Mouse (Mus musculus) neural tube, embryonic 13.5 days (tissue): Measurements from ENCODE around the gene Fermt2. TPM values are rescaled to one million over a fixed set of nuclear protein-coding genes. Genes with fewer than 3 reads are reported as not detected.
A peak's percentile ranks its signal among the peaks of the same experiment; 100 is the strongest.

Experiments used
- ATAC-seq: fragments of 200-750 bp; cut with Nextera tagmentation; 2 replicates; pipeline ENCODE4 v1.8.0; 2017; ENCODE audit warnings: low read depth, mild to moderate bottlenecking, moderate TSS enrichment, moderate library complexity
- H3K27ac ChIP-seq: fragments of 300-500 bp; sonication (generic); replicated peaks from 2 replicates; pipeline ENCODE4 v1.5.1; 2015; ENCODE audit warnings: moderate library complexity, mild to moderate bottlenecking, inconsistent platforms
- H3K27me3 ChIP-seq: fragments of 300-500 bp; sonication (generic); 2 replicates; pipeline ENCODE4 v1.6.1; 2015; ENCODE audit warnings: mild to moderate bottlenecking, inconsistent platforms
- H3K36me3 ChIP-seq: fragments of 300-500 bp; sonication (generic); 2 replicates; pipeline ENCODE4 v1.6.1; 2015; ENCODE audit warnings: mild to moderate bottlenecking, inconsistent platforms
- H3K4me1 ChIP-seq: fragments of 300-500 bp; sonication (generic); replicated peaks from 2 replicates; pipeline ENCODE4 v1.6.1; 2015; ENCODE audit warnings: inconsistent platforms
- H3K4me2 ChIP-seq: fragments of 300-500 bp; sonication (generic); 2 replicates; pipeline ENCODE4 v1.6.1; 2015; ENCODE audit warnings: inconsistent platforms, mild to moderate bottlenecking, moderate library complexity
- H3K4me3 ChIP-seq: fragments of 300-500 bp; sonication (generic); 2 replicates; pipeline ENCODE4 v1.5.1; 2015; ENCODE audit warnings: mild to moderate bottlenecking, inconsistent platforms
- H3K9ac ChIP-seq: fragments of 300-500 bp; sonication (generic); 2 replicates; pipeline ENCODE4 v1.6.1; 2015; ENCODE audit warnings: moderate library complexity, mild to moderate bottlenecking, inconsistent platforms
- H3K9me3 ChIP-seq: fragments of 300-500 bp; sonication (generic); 2 replicates; pipeline ENCODE4 v1.6.1; 2016; ENCODE audit warnings: inconsistent platforms
- WGBS: fragments of 180-500 bp; shearing (Covaris S2); methylation state at CpG from one replicate; pipeline ENCODE4 v1.1.7; 2015; 5-methylcytosine and 5-hydroxymethylcytosine counted together
- polyA plus RNA-seq: library from polyadenylated mRNA; unstranded; fragments of >200 nt; fragmentation: Nextera tagmentation; extraction: Ambion mirVana; gene quantifications from 2 replicates; pipeline ENCODE4 v1.2.1, GENCODE M21; 2015

The Fermt2 gene
- polyA plus RNA-seq, 1 experiment from 2014 or later: 85.0 TPM

GRCm38 (mm10) chr14:45550010-45550647 lies 20.2 kb upstream of the Fermt2 start:
- Histone ChIP-seq H3K4me2 (no peak overlapping the region), H3K4me1 (no peaks in the 10 kb centered on the region; the same call in 1 of the 2 replicates), H3K4me3 (no peak overlapping the region), H3K27me3 (no peaks in the 10 kb centered on the region), H3K36me3 (no peaks in the 10 kb centered on the region), H3K27ac (no peak overlapping the region), H3K9me3 (no peaks in the 10 kb centered on the region), H3K9ac (no peak overlapping the region)
- no peak for ATAC-seq
- 79% methylated on average over 13 of the region's 13 CpGs for WGBS

GRCm38 (mm10) chr14:45548118-45548517 lies 18.2 kb upstream of the Fermt2 start:
- H3K36me3 ChIP-seq: no peaks in the 10 kb centered on the region
- H3K9ac ChIP-seq: no peak overlapping the region
- no peaks in the 10 kb centered on the region for H3K9me3 ChIP-seq
- no peak for ATAC-seq
- no peak overlapping the region for H3K4me2 ChIP-seq
- H3K27ac ChIP-seq: no peak overlapping the region
- no peaks in the 10 kb centered on the region for H3K27me3 ChIP-seq
- WGBS: 79% methylated on average over 3 of the region's 3 CpGs
- no peak overlapping the region for H3K4me3 ChIP-seq
- no peaks in the 10 kb centered on the region for H3K4me1 ChIP-seq

- Histone ChIP-seq H3K36me3 (no peaks in the 10 kb centered on the region), H3K9me3 (no peaks in the 10 kb centered on the region), H3K4me3 (no peak overlapping the region), H3K9ac (no peak overlapping the region), H3K4me2 (no peak overlapping the region), H3K27ac (no peak overlapping the region), H3K4me1 (0 out of 2 replicates have a peak, but pooled peaks cover 3% of the 10 kb centered on the region), H3K27me3 (no peaks in the 10 kb centered on the region)
- ATAC-seq: no peak
- WGBS: 88% methylated on average over 7 of the region's 7 CpGs
Measured at GRCm38 (mm10) chr14:45544905-45545304, 15.0 kb upstream of the Fermt2 start.

GRCm38 (mm10) chr14:45544026-45544425 lies 14.1 kb upstream of the Fermt2 start:
- H3K9me3 ChIP-seq: no peaks in the 10 kb centered on the region
- no peak overlapping the region for H3K27ac ChIP-seq
- H3K4me1 ChIP-seq: 0 out of 2 replicates have a peak, but pooled peaks cover 4% of the 10 kb centered on the region
- H3K9ac ChIP-seq: no peak overlapping the region
- H3K27me3 ChIP-seq: no peaks in the 10 kb centered on the region
- 70% methylated on average over 5 of the region's 6 CpGs for WGBS
- H3K36me3 ChIP-seq: no peaks in the 10 kb centered on the region
- no peak overlapping the region for H3K4me2 ChIP-seq
- no peak for ATAC-seq
- no peak overlapping the region for H3K4me3 ChIP-seq

GRCm38 (mm10) chr14:45539659-45540468 lies 9.9 kb upstream of the Fermt2 start:
- peak; percentile 73; the same call in 1 of the 2 replicates for ATAC-seq
- 0 out of 2 replicates have a peak, but pooled peaks cover 4% of the 10 kb centered on the region for H3K4me1 ChIP-seq
- no peak overlapping the region for H3K9ac ChIP-seq
- no peaks in the 10 kb centered on the region for H3K27me3 ChIP-seq
- no peak overlapping the region for H3K4me3 ChIP-seq
- WGBS: 38% methylated on average over 12 of the region's 12 CpGs
- no peaks in the 10 kb centered on the region for H3K9me3 ChIP-seq
- H3K36me3 ChIP-seq: no peaks in the 10 kb centered on the region
- no peak overlapping the region for H3K4me2 ChIP-seq
- H3K27ac ChIP-seq: peak overlapping the region; percentile 54

GRCm38 (mm10) chr14:45530364-45531345 lies 737 bp upstream of the Fermt2 start:
- Histone ChIP-seq H3K9me3 (no peaks in the 10 kb centered on the region), H3K4me2 (peak overlapping the region; percentile 74), H3K36me3 (no peaks in the 10 kb centered on the region), H3K4me3 (peak overlapping the region; percentile 74), H3K4me1 (peaks cover 37% of the 10 kb centered on the region), H3K27me3 (no peaks in the 10 kb centered on the region), H3K9ac (peak overlapping the region; percentile 84), H3K27ac (peak overlapping the region; percentile 94)
- ATAC-seq: peak; percentile 32
- WGBS: under 1% methylated on average over 37 of the region's 37 CpGs

- Histone ChIP-seq H3K9me3 (no peaks in the 10 kb centered on the region), H3K27me3 (no peaks in the 10 kb centered on the region), H3K36me3 (no peaks in the 10 kb centered on the region), H3K9ac (peak overlapping the region; percentile 84), H3K4me2 (peak overlapping the region; percentile 74), H3K4me1 (peaks cover 43% of the 10 kb centered on the region), H3K27ac (peak overlapping the region; percentile 94), H3K4me3 (peak overlapping the region; percentile 74)
- ATAC-seq: 0 out of 2 replicates have a peak, but pooled peaks have one; percentile 7
- WGBS: under 1% methylated on average over 13 of the region's 13 CpGs
Measured at GRCm38 (mm10) chr14:45528861-45529260, 1.1 kb downstream of the Fermt2 start.

GRCm38 (mm10) chr14:45515771-45516170 lies 14.1 kb downstream of the Fermt2 start:
- Histone ChIP-seq H3K4me3 (no peak overlapping the region), H3K4me1 (peaks cover 15% of the 10 kb centered on the region), H3K27ac (no peak overlapping the region), H3K4me2 (no peak overlapping the region), H3K9ac (no peak overlapping the region), H3K36me3 (peaks cover 3% of the 10 kb centered on the region; the same call in 1 of the 2 replicates), H3K27me3 (no peaks in the 10 kb centered on the region), H3K9me3 (no peaks in the 10 kb centered on the region)
- WGBS: 74% methylated on average over 11 of the region's 11 CpGs
- ATAC-seq: no peak

GRCm38 (mm10) chr14:45510787-45511186 lies 19.1 kb downstream of the Fermt2 start:
- no peak overlapping the region for H3K4me3 ChIP-seq
- 0 out of 2 replicates have a peak, but pooled peaks cover 3% of the 10 kb centered on the region for H3K36me3 ChIP-seq
- no peaks in the 10 kb centered on the region for H3K9me3 ChIP-seq
- H3K4me2 ChIP-seq: no peak overlapping the region
- no peak for ATAC-seq
- no peak overlapping the region for H3K9ac ChIP-seq
- H3K27me3 ChIP-seq: no peaks in the 10 kb centered on the region
- H3K4me1 ChIP-seq: peaks cover 52% of the 10 kb centered on the region
- H3K27ac ChIP-seq: no peak overlapping the region
- 64% methylated on average over 4 of the region's 4 CpGs for WGBS

GRCm38 (mm10) chr14:45507923-45508322 lies 22.0 kb downstream of the Fermt2 start:
- ATAC-seq: no peak
- H3K27ac ChIP-seq: peak overlapping the region; percentile 74
- H3K36me3 ChIP-seq: peaks cover 3% of the 10 kb centered on the region; the same call in 1 of the 2 replicates
- peak overlapping the region; percentile 23; the same call in 1 of the 2 replicates for H3K9ac ChIP-seq
- peaks cover 50% of the 10 kb centered on the region for H3K4me1 ChIP-seq
- H3K9me3 ChIP-seq: no peaks in the 10 kb centered on the region
- H3K4me3 ChIP-seq: no peak overlapping the region
- no peaks in the 10 kb centered on the region for H3K27me3 ChIP-seq
- no peak overlapping the region for H3K4me2 ChIP-seq
- 33% methylated on average over 4 of the region's 4 CpGs for WGBS

- no peak for ATAC-seq
- 61% methylated on average over 3 of the region's 3 CpGs for WGBS
- Histone ChIP-seq H3K9me3 (no peaks in the 10 kb centered on the region), H3K4me2 (no peak overlapping the region), H3K4me1 (peaks cover 50% of the 10 kb centered on the region), H3K4me3 (no peak overlapping the region), H3K27ac (peak overlapping the region; percentile 74), H3K27me3 (no peaks in the 10 kb centered on the region), H3K36me3 (no peaks in the 10 kb centered on the region; the same call in 1 of the 2 replicates), H3K9ac (no peak overlapping the region)
Measured at GRCm38 (mm10) chr14:45507447-45507846, 22.5 kb downstream of the Fermt2 start.
